Mouse (Mus musculus) lung, embryonic 16.5 days (tissue): ENCODE results near the gene Tpo. TPM values are rescaled to one million over a fixed set of nuclear protein-coding genes. Genes with fewer than 3 reads are reported as not detected.

Experiments used
- ATAC-seq: fragments of 200-750 bp; cut with Nextera tagmentation; 2 replicates; pipeline ENCODE4 v1.8.0; 2017; ENCODE audit warnings: low read depth, mild to moderate bottlenecking, moderate library complexity
- H3K27ac ChIP-seq: fragments of 300-500 bp; sonication (generic); 2 replicates; pipeline ENCODE4 v1.5.1; 2014; ENCODE audit warnings: mild to moderate bottlenecking, control low read depth, low read length
- H3K27me3 ChIP-seq: fragments of 300-500 bp; sonication (generic); 2 replicates; pipeline ENCODE4 v1.6.1; 2014; ENCODE audit warnings: low read depth, low read length, mixed read lengths; ENCODE audit not compliant: control insufficient read depth, insufficient read depth
- H3K36me3 ChIP-seq: fragments of 300-500 bp; sonication (generic); 2 replicates; pipeline ENCODE4 v1.6.1; 2014; ENCODE audit warnings: low read length; ENCODE audit not compliant: control insufficient read depth, insufficient read depth
- H3K4me1 ChIP-seq: fragments of 300-500 bp; sonication (generic); replicated peaks from 2 replicates; pipeline ENCODE4 v1.6.1; 2014; ENCODE audit warnings: low read length, mixed read lengths; ENCODE audit not compliant: control insufficient read depth, insufficient read depth
- H3K4me2 ChIP-seq: fragments of 300-500 bp; sonication (generic); 2 replicates; pipeline ENCODE4 v1.6.1; 2014; ENCODE audit warnings: low read depth, low read length, control low read depth
- H3K4me3 ChIP-seq: fragments of 300-500 bp; sonication (generic); 2 replicates; pipeline ENCODE4 v1.5.1; 2014; ENCODE audit warnings: mild to moderate bottlenecking, low read length, control low read depth
- H3K9ac ChIP-seq: fragments of 300-500 bp; sonication (generic); 2 replicates; pipeline ENCODE4 v1.6.1; 2014; ENCODE audit warnings: low read length, control low read depth
- H3K9me3 ChIP-seq: fragments of 300-500 bp; sonication (generic); 2 replicates; pipeline ENCODE4 v1.6.1; 2016; ENCODE audit warnings: low read length; ENCODE audit not compliant: control insufficient read depth
- WGBS: fragments of 180-500 bp; shearing (Covaris S2); extraction: QIAGEN DNeasy Blood & Tissue Kit; methylation state at CpG from one replicate; pipeline ENCODE4 v1.1.7; 2014; 5-methylcytosine and 5-hydroxymethylcytosine counted together
- polyA plus RNA-seq: library from polyadenylated mRNA; unstranded; fragments of >200 nt; fragmentation: Nextera tagmentation; extraction: Ambion mirVana; gene quantifications from 2 replicates; pipeline ENCODE4 v1.2.1, GENCODE M21; 2015

Gene Tpo
- polyA plus RNA-seq, 1 experiment from 2014 or later, result not detected

DNA sequence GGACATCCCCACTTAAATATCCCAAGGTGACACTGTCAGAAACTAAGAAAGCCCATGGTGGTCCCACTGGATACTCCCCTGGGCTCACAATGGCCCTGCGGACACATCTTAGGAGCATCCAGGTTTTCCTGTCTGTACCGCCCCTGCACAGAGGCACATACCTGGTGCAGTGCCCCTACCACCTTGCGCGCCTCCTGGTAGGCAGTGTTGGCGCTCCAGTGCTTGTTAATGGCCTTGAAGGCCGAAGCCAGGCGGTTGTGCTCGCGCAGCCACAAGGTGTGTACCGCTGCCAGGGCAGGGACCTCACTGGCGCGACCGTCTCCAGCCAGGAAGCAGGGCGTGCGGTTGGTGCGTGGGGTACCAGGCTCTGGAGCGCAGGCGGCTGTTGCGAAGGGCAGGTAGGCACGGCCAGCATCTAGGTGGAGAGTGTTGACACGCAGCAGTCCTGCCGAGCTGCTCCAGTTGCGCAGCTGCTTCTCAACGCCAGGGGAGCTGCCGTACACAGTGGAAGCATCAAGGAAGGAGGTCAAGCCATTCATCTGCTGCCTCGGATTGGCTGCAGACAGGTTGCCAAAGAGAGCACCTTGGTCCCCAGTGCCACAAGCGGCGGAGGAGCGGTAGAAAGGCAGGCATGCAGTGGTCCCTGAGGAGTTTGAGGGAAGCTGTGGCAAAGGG, 29.4 kb downstream of the Tpo start:
- Histone ChIP-seq H3K27ac (no peak overlapping the region), H3K9me3 (no peaks in the 10 kb centered on the region), H3K4me2 (0 out of 2 replicates have a peak overlapping the region, but pooled peaks have one; percentile 27), H3K27me3 (no peaks in the 10 kb centered on the region; the same call in 1 of the 2 replicates), H3K4me3 (no peak overlapping the region), H3K36me3 (no peaks in the 10 kb centered on the region), H3K4me1 (no peaks in the 10 kb centered on the region), H3K9ac (no peak overlapping the region)
- ATAC-seq, result peak; percentile 51; the same call in 1 of the 2 replicates
- 32% methylated on average over 29 of the region's 29 CpGs for WGBS

DNA sequence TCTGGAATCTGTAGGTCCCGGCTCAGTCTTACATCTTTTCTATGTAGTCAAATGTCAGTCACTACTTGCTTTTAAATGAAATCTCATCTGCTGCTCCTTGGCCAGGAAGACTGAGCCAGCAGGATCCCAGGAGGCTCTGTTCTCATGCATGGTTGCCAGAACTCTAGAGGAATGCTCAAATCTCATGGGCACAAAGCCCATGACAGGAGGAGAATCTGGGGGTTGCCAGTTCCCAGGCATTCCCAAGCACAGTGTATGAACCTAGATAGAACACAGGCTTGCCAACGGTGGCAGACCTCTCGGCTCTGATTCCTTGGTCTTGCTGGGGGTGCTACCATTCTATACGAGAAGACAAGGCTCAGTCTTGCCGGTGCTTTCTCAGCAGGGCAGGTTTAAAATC, 40.3 kb downstream of the Tpo start:
- H3K4me1 ChIP-seq, result no peaks in the 10 kb centered on the region
- no peak overlapping the region for H3K4me2 ChIP-seq
- H3K36me3 ChIP-seq, result no peaks in the 10 kb centered on the region
- H3K9ac ChIP-seq, result no peak overlapping the region
- H3K4me3 ChIP-seq, result no peak overlapping the region
- no peaks in the 10 kb centered on the region for H3K9me3 ChIP-seq
- H3K27me3 ChIP-seq, result no peaks in the 10 kb centered on the region
- 85% methylated on average over 5 of the region's 5 CpGs for WGBS
- H3K27ac ChIP-seq, result no peak overlapping the region
- no peak for ATAC-seq

DNA sequence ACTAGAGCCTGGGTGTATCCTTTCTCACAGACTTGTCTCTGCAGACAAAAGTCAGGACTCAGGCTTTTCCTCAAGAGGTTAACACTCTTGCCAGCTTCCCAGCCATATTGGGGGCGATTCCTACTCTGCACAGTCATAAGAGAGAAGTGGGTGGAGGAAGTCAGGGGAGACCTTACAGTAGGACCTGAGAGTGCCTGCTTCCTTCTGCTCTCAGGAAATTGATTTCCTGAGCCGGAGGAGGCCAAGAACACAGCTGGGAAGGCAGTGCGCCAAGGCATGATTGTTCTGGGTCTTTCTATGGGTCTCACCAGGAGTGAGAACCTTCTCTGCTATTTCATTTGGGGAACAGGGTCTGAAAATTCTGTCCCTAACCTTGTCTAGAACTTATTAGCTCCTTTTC, 48.5 kb downstream of the Tpo start:
- no peak overlapping the region for H3K4me2 ChIP-seq
- H3K4me1 ChIP-seq, result no peaks in the 10 kb centered on the region
- 54% methylated on average over 3 of the region's 3 CpGs for WGBS
- no peak overlapping the region for H3K27ac ChIP-seq
- H3K9me3 ChIP-seq, result no peaks in the 10 kb centered on the region
- no peaks in the 10 kb centered on the region for H3K36me3 ChIP-seq
- H3K4me3 ChIP-seq, result no peak overlapping the region
- ATAC-seq, result no peak
- H3K9ac ChIP-seq, result no peak overlapping the region
- H3K27me3 ChIP-seq, result no peaks in the 10 kb centered on the region

DNA sequence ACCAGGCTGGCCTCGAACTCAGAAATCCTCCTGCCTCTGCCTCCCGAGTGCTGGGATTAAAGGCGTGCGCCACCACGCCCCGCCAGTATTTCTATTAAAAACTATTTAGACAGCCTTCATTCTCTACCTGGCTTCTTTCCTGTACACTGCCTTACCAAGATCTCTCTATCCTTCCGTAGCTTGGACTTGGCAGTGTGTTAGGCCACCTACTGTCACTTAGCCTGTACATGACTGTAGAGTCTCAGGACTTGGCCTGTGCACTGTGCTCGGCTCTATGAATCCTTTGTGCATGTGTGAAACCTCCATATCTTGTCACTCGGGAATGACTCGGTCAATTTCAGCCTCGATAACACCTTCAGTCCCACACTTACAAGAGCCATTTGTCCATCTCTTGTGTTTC, 55.4 kb downstream of the Tpo start:
- Histone ChIP-seq H3K27me3 (no peaks in the 10 kb centered on the region), H3K9ac (no peak overlapping the region), H3K4me2 (no peak overlapping the region), H3K4me3 (no peak overlapping the region), H3K36me3 (no peaks in the 10 kb centered on the region), H3K27ac (no peak overlapping the region), H3K4me1 (no peaks in the 10 kb centered on the region), H3K9me3 (no peaks in the 10 kb centered on the region)
- 90% methylated on average over 10 of the region's 11 CpGs for WGBS
- ATAC-seq, result no peak

DNA sequence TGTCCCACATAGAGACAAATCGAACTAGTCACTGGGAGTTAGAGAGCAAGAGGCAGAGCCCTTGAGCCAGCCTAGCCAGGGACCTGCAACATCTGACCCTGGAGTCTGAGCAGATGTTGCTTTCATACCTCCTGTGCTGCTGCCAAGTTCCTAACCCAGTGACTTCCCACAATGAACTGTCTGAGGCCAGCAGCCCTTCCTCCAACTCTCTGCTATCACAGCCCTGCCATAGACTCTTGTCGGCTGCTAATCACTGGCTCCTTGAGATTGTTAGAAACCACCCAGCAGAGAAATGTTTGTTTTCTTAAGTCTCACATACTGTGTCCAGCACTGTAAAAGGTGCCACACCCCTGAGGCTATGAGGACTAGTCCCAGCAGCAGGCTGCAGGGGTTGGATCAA, 56.1 kb downstream of the Tpo start:
- no peak overlapping the region for H3K9ac ChIP-seq
- no peak overlapping the region for H3K4me2 ChIP-seq
- 53% methylated on average over 2 of the region's 2 CpGs for WGBS
- H3K4me1 ChIP-seq, result no peaks in the 10 kb centered on the region
- no peaks in the 10 kb centered on the region for H3K27me3 ChIP-seq
- no peak for ATAC-seq
- H3K9me3 ChIP-seq, result no peaks in the 10 kb centered on the region
- no peaks in the 10 kb centered on the region for H3K36me3 ChIP-seq
- no peak overlapping the region for H3K27ac ChIP-seq
- no peak overlapping the region for H3K4me3 ChIP-seq

DNA sequence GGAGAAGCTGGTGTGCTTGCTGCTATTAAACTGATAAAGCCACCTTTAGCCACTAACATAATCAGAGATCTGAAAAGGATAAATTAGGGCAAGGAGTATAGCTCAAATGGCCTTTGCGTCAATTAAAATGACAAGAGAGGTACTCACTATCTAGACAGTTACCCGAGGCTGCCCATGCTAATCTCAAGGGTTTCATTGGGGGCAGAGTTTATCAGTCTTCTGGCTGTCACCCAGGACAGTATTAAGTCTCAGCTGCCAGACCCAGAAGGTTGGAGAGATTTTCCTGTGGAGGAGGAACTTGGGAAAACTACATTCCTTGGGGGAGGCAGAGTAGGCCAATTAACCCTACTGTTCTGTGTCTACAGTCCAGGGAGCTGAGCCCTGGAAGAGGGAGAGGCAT, 63.1 kb downstream of the Tpo start:
- 37% methylated on average over 2 of the region's 2 CpGs for WGBS
- no peak overlapping the region for H3K9ac ChIP-seq
- H3K4me3 ChIP-seq, result no peak overlapping the region
- no peaks in the 10 kb centered on the region for H3K27me3 ChIP-seq
- no peaks in the 10 kb centered on the region for H3K9me3 ChIP-seq
- no peak overlapping the region for H3K27ac ChIP-seq
- H3K4me2 ChIP-seq, result no peak overlapping the region
- no peak for ATAC-seq
- H3K4me1 ChIP-seq, result no peaks in the 10 kb centered on the region
- H3K36me3 ChIP-seq, result no peaks in the 10 kb centered on the region

DNA sequence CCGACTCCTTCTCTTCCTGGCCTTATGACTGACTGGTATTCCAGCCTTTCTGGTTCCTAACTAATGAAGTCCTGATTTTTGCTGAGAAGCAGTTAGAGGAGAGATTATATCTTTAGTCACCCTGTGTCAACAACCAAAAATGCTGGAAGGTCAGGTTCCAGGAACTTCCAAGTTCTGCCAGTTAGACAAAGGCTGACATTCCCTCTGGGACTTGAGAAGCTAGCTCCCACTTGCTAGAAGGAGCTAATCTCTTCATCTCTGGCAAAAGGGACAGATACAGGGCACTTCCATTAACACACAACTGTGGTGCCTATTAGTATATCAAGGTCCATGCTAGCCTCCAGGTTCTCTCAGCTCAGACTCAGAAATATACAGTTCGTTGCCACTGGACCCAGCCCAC, 64.6 kb downstream of the Tpo start:
- Histone ChIP-seq H3K4me2 (no peak overlapping the region), H3K4me3 (no peak overlapping the region), H3K9ac (no peak overlapping the region), H3K4me1 (no peaks in the 10 kb centered on the region), H3K36me3 (no peaks in the 10 kb centered on the region), H3K27me3 (no peaks in the 10 kb centered on the region), H3K27ac (no peak overlapping the region), H3K9me3 (no peaks in the 10 kb centered on the region)
- WGBS, result 73% methylated on average over 2 of the region's 2 CpGs
- ATAC-seq, result no peak

DNA sequence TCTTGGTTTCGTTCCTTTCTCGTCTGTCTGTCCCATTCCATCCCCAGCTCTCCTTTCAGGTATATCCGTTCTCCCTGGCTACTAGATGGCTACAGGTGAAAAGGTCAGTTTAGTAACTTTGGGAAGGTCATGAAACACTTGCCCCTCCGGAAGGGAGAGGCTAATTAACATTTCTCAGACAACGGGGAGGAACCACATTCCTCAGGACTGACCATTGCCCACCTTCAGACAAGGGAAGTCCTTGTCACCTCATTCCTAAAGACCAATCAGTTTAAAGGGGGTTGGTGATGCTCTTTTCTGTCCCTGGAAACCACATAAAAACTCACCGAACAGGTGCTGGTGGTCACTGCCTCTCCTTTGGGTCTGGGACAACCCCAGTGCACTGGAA, 70.3 kb downstream of the Tpo start:
- Histone ChIP-seq H3K27ac (no peak overlapping the region), H3K4me1 (no peaks in the 10 kb centered on the region), H3K4me2 (no peak overlapping the region), H3K9ac (no peak overlapping the region), H3K9me3 (no peaks in the 10 kb centered on the region), H3K36me3 (no peaks in the 10 kb centered on the region), H3K4me3 (no peak overlapping the region), H3K27me3 (no peaks in the 10 kb centered on the region; the same call in 1 of the 2 replicates)
- WGBS, result 25% methylated on average over 6 of the region's 6 CpGs
- no peak for ATAC-seq

DNA sequence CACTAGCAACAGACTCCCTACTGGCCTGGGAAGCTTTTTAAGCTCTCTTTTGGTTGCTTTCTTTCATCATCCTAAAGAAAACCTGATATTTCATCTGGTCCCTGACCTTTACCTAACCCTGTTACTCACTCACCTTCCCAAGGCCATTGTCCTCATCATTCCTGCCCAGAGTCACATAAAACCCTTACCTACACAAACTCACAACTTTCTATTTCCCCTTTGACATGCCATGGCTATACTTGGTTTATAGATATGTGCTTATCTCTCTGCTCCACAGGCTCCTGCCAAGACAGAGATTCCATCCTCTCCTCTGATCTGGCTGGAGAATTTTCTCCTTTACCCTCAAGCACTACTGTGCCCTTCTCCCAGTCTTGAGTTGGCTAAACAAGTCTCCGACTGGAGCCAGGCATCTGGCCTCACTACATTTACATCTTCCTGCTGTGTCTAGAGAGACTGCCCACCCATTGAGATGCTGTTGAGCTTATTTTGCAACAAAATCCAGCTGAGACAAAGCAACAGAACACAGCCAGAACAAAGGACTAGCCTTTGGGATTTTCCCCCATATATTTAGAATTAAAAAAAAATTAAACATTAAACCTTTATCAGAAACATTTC, 70.8 kb downstream of the Tpo start:
- Histone ChIP-seq H3K4me3 (no peak overlapping the region), H3K27ac (no peak overlapping the region), H3K27me3 (no peaks in the 10 kb centered on the region; the same call in 1 of the 2 replicates), H3K4me2 (no peak overlapping the region), H3K36me3 (no peaks in the 10 kb centered on the region), H3K4me1 (no peaks in the 10 kb centered on the region), H3K9ac (no peak overlapping the region), H3K9me3 (no peaks in the 10 kb centered on the region)
- WGBS, result 30% methylated on average over 1 of the region's 1 CpGs
- ATAC-seq, result no peak
